Mouse (Mus musculus): ENCODE data around the gene Ldb2.

The Ldb2 gene

DNA sequence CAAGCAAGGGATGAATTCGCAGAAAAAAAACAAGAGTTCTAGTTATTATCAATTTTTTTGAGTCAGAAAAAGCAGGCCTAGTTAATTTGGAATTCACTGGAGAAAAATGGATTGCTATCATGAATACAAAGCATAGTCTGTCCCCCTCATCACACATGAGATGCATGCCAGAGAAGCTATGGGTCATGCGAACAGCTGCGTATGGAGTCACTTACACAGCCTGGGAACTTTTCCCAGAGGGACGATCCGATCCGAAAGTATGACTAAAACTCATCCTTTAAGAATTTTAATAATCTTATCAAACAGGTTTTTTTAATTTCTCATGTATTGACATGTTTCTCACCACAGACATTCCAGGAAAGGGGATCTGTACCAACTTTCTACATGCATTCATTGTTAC lies 163.9 kb downstream of the Ldb2 start:
- DNase-seq: no peak

DNA sequence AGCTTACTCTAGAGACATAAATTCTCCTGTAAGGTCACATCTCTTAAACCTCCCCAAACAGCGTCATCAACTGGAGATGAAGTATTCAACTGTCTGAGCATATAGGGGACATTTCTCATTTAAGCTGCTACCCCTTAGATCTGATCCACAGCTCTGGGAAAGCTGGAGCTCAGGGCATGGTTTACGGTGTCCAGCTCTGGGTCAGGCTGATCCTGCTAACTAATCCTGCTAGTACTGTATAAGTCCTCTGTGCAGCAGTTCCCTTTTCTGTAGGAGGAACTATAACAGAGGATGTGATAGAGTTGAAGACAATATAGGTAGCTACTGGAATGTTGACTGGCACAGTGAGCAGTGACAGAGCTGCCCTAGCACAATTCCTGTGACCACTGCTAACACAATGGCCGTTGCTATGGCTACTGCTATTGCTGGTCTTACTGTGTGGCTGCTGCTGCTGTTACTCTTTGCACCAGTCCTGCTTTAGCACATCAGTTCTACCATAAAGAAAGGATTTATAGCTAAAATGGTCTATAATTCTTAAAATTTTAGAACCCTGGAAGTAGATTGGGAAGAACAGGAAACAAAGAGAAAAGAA lies 170.3 kb downstream of the Ldb2 start:
- DNase-seq: no peak

DNA sequence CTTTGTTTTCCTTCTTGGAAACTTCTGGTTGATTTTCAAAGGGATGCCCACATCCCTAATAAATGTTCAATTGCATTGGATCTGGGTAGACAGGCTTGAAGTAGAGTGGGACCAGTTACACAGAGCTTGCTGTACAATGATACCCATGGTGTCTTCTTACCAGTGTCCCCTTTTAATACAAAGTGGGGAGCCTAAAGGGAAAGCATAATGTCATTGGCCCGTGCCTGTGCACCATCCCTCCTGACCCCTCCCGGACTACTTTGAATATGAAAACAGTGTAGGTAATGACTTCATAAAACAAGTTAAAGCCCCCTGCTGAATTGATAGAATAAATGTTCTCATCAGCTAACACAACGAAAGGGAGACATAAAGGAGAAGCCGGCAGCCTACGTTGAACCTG lies 172.0 kb downstream of the Ldb2 start:
- no peak for DNase-seq

DNA sequence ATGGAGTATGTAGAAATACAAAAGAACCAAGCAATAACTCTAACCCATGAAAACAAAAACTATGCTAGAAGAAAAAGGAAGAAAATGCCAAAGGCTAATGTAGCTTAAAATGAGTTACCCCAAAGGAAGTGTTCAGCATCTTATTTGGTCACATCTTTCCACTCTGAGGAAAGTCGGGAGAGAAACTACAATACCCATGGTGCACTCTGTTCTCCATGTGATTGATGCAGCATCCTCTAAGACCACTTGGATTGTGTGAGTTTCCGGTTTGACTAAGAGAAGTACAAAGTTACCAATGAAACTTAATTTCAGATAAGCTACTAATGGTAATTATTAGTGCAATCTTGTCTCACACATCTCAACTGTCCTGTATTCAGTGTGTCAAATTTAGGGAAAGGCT lies 172.6 kb downstream of the Ldb2 start:
- DNase-seq: no peak

DNA sequence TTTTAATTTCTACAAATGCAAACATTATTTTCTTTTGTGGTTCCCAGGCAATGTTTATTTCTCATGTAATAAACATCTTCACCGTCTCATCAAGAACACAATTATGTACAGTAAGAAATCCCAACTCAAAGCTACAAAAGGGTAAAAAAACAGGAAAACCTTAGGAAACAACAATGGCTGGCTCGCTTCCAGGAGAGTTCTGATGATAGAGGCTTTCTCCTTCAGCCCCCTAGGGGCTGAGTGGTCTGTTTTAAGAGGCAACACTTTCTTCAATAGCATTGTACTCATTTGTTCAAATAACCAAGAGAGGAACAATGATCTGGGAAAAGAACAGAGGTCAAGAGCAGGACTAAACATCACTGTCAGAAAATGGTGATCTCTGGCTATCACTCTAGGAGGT lies 173.4 kb downstream of the Ldb2 start:
- no peak for DNase-seq

DNA sequence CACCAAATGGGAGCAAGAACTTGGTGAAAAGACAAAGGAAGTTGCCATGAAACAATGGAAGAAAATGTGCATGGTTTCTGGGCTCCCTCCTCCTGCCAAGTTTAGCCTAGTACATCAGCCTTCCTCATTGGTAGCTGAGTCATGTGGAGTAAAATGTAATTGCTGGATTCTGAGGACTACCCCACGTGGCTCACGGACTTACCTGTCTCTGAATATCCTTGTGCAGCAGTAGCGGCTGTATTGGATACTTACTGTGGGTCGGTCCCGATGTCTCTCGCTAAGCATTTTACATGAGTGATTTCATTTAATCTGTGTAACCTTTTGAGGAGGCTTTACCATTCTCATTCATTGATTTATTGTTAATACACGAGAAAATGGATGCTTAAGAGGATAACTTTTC lies 183.8 kb downstream of the Ldb2 start:
- DNase-seq: no peak

DNA sequence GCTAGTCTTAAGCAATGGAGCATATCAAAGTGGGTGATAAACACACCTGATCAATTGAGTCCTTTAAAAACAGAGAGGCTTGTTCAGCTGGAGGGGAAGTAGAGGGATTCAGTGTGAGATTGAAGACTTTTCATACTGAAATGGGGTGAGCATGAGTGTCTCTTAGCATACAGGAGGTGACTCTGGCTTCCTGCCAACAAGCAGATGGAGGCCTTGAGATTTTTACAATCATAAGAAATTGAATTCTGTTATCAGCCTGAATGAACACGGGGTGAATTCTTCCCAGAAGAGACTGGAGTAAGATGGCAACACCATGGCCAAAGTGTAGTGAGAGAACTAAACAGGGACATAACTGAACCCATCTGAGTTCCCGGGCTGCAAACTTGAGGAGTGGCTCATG lies 190.6 kb downstream of the Ldb2 start:
- DNase-seq: no peak

DNA sequence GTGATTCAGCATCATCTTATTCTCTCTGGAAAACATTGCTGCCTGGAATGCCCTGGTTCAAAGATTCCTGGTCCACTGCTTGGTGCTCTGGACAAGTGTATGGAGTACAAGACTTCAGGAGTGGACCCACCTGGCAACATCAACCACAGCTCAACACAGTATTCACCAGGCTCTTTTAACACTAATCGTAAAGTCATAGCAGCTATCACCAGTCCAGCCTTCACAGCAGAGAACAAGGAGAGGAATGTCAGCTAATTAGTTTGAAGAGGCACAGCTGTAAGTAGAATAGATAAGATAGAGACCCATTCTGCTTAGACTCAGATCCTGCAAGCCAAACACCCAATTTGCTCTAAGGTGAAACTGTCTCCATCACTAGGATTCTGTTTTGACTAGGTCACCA lies 198.1 kb downstream of the Ldb2 start:
- DNase-seq: no peak

DNA sequence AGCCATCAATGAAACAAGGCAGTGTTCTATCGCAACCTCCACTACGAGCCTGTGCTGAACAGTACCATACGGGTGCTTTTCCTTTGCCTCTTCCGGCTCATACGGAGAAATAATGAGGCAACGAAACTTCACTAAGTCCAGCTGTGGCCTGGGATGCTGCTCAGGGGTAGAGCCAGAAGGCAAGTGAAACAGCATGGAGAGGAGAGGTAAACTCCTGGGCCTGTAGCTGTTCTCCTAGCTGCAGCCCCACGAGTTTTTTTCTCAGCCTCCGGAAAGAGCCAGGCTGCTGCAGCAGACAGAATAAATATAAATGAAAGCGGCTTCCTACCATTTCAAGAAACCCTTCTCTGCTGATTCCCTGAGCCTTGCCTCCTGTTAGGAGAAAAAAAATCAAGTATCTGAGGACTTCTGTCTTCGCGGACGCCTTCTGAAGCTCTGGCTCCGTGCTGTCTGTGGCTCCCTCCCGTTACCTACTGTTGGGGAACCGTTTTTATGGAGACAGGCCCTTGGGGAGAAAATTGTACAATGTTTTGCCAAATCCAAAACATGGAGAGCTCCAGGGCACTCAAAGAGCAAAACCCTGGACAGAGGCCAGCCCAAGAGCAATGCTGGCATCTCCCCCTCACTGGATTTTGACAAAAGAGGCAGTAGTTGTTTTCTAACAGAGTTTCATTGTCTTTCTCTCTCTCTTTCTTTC lies 205.8 kb downstream of the Ldb2 start:
- no peak for DNase-seq

DNA sequence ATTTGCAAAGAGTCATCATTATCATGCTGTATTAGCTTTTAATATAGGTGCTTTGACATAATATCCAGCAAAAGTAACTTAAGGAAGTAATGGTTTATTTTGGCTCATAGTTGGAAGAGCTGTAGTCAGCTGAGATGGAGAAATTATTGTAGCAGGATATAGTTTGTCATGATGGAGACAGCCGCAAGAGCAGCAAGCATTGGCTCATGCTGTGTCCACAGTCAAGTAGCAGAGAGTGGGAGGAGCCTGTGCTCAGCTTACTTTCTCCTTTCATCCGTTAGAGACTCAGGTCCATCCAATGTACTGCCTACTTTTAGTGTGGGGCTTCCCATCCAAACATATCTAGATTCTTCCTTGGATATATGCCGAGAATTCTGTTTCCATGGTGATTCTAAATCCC lies 208.7 kb downstream of the Ldb2 start:
- DNase-seq: no peak

DNA sequence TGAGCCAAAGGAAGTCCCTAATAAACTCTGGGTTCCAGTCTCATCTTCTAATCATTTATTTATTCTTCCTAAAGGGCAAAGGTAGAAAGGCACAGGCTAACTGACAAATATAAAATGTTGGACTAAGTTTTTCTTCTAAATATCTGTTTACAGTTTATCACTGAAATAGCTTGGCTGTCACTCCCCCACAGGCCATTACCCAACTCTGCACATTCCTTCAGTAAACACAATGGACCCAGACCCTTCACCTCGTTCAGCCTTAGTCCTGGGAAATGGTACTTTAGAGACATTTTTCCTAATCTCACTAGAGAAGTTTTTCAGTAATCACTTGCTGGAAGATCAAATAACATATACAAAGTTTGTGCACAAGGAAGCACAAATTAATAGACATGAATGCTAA lies 210.2 kb downstream of the Ldb2 start:
- no peak for DNase-seq

DNA sequence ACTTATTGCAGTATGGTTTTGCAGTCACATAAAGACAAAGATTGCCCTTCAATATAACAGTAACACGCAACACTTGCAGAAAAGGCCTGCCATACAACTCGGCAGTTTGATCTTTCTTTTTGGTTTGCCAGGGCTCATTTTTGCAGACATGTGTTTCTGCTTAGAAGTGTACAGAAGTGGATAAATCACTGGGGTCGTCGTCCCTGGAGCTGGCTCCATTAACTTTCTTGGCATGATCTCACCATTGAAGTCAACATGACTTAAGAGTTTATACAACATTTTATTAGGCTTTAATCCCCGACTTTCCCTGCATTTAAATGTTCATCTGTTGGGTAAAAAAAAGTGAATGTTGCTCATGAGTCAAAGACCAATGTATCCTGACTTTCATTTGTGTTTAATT lies 212.9 kb downstream of the Ldb2 start:
- no peak for DNase-seq

DNA sequence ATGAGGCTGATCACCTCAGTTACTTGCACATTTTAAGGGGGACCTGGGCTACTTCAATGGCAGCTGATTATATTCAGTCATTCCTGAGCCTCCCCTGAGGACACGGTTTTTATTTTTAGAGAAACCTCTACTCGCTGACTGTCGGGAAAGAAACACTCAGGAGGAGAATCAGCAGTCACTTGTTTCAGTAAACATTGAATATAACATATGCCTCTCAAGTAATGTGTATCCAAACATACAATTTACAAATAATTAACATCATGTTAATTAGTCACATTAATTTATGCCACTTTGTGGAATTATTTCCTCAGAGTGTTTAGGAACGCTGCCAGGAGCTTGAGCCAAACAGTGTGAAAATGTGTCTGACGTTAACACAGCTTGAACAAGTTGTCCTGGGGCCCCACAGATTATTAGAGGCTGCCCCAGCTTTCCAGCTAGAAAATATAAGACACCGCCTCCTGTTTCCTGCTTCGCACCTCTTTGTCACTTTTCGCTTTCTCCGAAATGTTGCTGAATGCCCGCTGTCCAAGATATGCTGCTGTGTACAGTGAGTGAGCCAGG lies 219.5 kb downstream of the Ldb2 start:
- DNase-seq: no peak

DNA sequence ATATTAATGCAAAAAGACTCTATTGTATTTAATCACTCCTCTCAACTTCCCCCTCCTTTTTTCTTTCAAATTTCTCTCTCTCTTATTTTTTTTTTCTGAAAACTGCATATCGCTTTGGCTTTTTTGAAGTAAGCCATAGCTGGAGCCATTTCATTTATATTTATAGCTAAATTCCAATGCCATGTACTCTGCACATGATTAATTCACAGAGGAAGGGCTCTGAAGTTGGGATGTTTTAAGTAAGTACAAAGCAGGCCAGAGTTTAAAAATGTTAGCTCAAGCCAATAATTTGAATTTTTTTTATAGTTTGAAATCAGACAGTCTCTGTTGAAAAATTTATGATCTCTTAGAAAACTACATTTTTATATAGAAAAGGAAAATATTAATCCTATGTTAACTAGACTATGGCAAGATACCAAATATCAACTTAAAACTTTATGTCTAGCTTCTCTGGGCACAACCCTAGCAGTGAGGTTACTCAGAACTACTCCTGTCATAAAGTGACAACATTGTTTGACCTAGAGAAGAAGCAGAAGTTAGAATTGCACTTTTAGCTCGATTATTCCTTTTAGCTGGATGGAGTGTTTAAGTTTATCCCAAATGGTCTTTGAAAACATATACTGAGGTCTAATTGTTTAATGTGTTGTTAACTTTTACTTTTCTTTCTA lies 222.7 kb downstream of the Ldb2 start:
- no peak for DNase-seq

DNA sequence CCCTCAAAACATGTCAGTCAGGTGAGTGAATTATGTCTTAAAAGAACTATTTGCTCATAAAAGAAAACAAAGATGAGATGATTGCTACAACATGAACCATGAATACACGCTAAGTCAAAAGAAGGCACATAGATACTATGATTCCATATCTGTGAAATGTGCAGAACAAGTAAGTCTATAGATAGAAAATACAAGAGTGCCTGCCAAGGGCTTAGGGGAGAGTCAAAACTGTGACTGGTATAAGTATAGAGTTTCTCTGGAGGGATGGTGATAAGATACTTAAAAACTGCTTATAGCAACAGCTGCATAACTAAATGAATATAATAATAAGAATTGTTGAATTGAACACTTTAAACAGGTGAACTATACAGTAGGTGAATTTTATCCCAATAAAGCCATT lies 224.8 kb downstream of the Ldb2 start:
- DNase-seq: no peak

DNA sequence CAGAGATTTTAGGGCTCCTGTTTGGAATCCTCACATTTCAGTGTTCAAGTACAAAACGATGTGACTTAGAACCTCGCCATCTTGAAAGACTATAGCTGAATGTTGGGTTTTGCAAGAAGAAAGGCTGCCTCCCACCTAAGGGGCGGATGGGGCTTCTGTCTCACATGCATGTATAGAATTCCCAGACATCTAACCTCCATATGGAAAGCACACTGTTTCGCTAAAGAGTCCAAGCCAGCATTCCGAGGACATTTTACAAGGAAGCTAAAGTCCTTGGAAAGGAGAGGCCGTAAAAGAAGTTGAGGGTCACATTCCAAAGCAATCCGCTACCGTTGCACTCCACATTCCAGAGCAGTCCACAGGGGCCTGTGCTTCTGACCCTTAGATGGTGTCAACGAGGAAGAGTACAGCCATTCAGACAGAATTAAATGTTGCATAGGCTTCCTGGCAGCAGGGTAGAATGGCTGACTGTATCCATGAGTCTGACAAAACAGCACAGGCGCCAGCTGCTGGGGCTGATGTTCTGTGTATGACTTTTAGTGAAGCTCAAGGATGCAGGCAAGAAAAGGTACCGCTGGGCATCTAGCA lies 245.6 kb downstream of the Ldb2 start:
- no peak for DNase-seq

DNA sequence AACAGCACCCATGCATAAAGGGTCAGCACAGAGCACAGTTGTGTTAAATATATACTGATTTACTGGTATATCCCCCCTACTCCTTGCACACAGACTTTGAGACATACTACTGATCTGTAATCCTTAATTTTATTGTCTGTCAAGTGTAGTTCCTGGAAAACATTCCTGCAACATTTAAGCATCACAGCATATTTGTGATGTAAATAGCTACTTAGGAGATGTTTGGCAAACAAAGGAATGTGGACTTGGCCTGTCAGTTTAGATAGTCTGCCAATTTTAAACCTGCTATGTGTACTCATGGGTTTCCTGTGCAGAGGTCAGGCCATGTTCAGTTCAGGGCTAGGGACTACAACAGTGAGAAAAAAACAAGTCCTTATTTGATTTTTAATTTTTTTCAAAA lies 246.3 kb downstream of the Ldb2 start:
- DNase-seq: no peak

DNA sequence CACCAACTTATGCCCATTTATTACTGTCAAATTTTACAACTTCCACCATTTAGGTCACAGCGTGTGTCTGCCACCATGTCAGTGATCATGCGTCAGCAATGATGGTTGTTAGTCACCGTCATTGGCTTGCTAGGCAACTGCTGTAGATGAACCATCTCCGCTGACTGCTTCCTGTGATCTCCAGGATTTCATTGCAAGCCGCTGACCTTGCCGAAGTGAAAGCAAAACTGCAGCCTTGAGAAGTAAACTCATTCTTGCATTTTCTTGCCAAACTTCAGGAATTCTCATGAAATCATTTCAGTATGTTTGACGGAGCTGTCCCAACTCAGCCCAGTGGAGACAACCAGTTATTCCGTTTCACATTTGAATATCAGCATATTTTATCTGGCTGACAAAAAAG lies 247.4 kb downstream of the Ldb2 start:
- DNase-seq: no peak

DNA sequence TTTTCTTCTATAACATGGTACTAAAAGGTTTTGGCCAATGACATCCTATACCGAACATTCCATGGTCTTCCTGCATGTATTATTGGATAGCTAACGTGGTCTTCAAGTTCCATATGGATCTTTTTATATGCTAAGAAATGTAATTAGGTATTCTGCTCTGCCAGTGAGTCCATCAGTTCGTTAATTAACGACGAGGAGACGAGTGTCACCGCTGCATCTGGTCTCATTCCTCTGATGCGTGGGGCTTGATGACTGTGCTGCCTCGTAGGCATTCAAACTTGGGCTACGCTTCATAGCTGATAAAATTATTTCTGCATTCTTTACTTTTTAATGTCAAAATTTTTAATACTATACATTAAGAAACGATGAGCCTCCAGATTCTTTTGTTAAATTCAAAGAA lies 251.0 kb downstream of the Ldb2 start:
- DNase-seq: no peak

DNA sequence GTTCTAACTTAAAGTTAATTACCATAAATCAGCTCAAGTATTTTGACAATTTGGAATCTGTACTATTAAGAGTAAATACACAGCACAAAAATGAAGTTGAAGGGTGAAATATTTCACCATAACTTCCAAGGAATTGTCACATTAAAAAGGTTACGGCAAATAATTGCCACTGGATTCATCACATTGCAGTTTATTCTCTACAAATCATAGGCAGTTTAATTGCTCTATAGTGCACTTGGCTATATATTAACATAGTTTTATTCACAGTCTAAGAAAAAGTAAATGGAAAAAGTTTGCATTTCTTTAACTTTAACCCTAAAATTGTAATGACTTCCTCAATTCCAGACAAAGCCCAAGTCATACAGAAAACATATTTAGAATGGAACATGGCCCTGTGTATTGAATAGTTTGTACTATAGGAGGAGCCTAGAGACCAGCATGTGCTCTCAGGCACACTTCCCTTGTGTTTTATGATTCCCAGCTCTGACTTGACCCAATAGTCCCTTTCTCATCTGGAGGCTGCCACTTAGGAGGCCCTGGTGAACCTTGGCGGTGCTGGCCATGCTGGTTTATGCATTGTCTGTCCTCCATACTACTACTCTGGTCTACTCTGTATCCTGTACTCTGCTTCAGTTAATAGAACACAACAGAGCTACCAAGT lies 255.9 kb downstream of the Ldb2 start:
- no peak for DNase-seq

DNA sequence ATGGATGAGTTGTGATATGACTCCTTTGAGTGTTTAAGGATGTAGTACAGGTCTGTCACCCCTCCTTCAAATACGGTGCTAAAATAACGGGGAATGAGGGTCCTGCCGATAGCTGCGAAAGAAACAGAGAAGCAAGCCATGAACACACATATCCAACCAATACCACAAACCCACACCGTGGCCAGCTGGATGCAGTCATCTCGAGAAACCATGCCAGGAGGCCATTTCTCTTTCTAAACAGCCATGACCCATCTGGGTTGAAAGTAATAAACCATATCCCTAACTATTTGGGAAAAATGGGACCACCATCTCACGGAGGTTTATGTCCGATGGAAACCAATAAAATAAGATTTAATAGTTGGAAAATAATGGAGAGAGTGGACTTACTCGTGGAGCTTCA lies 257.7 kb downstream of the Ldb2 start:
- no peak for DNase-seq

DNA sequence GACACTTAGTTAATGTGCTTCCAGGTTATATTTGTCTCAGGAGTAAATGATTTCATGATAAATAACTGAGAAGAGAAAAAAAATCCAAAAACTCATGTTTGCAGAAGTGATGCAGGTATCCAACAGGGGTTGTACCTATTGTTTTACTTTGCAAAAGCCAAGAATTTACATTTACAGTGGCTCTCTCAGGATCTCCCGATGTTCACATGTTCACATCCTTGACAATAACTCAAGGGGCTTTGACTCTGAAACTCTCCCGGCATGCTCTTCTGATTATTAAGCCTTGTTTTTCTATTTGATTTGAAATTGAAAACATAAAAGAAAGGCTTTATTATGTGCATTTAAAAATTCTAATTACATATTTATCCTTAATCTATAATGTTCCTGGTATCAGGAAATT lies 260.8 kb downstream of the Ldb2 start:
- no peak for DNase-seq

DNA sequence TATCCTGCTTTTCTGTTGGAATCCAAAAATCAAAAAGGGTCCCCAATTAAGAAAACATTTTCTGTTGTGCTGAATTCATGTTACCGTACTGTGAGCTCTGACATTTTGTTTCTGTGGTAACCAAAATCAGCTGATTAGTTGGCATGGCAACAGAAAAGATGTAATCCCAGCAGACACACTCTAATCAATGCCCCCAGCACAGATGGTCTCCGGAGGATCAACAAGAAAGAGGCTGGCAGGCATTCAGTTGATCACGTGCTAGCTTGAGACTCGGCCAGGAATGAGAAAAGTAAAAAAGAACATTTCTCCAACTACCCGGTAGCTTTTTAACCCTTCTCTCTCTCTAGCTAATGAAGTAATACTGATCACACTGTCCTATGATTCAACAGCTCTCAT lies 261.5 kb downstream of the Ldb2 start:
- no peak for DNase-seq
